Mouse (Mus musculus): ENCODE data around the gene Unc13a.

The Unc13a gene

DNA sequence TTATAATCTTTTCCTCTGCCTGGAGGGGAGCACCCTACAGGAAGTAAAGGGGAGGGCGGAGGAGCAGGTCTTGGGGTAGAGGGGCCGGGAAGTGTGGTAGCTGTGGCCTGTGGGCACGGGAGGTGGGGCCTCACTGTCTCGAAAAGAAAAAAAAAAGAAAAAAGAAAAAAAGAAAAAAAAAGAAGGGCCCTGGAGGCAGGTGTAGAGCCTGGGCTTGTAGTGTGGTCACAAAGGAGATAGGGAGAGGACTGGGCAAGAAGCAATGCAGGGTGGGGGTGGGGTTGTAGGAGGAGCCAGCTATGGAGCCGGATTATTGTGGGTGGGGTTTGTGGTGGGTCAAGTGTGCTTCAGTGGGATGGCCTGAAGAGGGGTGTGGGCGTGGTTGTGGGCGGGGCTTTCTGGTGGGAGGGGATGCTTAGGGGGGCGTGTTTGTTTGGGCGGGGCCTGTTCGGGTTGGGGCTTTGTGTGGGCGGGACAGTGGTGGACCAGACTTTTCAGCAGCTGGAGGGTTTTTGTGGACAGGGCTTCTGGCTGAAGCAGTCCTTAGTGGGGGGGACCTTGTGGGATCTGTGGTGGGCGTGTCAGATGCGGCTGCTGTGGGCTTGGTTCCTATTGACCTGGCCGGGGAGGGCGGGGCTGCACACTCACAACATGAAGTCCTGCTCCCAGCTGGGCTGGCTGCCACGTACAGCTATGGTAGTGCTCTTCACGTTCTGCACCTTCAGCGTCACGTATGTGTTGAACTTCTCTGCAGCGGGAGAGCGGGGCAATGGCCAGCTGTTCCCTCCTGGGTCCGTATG is 6.0 kb downstream of the Unc13a start:
- DNase-seq (ENCODE audit: low spot score): peak; percentile 61

DNA sequence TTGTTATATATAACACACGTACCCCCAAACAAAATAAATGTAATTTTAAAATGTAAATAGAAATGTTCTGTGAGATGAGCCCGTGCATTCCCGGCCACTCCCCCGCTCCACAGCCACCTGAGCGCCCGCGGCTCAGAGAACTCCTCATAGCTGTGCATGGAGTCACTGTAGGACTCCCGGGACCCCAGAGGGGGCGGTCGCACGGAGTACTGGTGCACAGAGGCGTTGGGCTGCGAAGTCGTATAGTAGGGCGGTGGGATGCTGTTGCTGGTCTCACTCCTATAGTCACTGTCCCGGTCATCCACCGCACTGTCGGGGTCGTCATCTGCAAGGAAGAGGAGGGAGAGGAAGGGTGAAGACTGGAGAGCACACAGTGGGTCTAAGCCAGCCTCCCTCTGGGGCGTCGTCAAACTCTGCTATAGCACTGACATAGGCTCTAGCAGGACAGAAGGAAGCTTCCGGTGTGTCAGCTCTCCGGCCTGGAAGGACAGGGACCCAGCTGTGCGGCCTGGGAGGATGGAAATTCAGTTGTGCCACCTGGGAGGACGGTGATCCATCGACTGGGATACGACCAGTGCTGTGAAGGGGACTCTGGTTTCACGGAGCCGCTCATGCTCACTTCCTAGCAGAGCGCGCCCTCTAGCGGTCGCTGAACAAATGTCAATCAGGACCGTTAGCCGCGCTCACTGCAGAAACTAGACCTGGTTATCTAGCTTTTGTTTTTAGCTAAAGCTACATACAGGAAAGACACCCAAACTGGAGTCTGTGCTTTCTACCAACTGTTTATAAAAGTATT is 11.0 kb downstream of the Unc13a start:
- peak; percentile 88 for DNase-seq (ENCODE audit: low spot score)

DNA sequence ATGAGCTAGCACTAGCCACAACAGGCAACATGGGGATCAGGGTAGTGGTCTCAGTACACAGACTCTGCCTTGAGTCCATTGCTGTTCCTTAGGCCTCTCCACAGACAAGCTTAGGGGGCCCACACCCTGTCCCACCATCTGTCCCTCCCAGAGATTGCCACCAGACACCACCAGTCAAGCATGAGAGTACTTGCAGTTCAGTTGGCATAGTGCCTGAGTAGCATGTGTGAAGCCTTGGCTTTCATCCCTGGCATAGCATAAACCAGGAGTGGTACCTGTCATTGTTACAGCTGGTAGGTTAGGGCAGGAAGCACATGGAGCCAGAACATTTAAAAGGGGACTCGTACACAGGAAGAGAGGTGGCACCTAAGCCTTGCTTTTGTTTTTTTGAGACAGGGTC is 11.8 kb downstream of the Unc13a start:
- DNase-seq (ENCODE audit: low spot score): no peak

DNA sequence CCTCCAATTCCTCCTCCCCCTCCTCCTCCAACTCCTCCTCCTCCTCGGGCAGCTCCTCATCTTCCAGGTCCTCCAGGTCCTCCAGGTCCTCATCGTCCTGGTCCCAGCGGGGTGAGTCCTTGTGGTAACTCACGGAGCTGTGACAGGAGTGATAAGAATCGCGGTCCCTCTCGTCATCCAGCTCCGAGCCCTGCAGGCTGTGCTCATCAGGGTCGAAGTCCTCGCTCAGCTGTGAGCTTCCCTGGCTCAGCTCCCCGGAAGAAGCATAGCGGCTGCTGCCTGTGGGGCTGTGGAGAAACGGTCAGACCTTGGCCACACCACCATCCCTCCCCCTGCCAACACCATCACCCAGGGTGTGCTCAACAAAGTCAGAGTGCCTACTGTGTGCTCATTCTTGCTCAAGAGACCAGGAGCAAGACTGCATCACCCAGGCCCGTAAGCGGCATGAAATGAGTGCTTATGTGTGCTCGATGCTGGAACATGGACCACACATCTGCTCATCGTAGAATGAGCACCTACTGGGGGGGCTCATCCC is 13.0 kb downstream of the Unc13a start:
- no peak for DNase-seq (ENCODE audit: low spot score)

DNA sequence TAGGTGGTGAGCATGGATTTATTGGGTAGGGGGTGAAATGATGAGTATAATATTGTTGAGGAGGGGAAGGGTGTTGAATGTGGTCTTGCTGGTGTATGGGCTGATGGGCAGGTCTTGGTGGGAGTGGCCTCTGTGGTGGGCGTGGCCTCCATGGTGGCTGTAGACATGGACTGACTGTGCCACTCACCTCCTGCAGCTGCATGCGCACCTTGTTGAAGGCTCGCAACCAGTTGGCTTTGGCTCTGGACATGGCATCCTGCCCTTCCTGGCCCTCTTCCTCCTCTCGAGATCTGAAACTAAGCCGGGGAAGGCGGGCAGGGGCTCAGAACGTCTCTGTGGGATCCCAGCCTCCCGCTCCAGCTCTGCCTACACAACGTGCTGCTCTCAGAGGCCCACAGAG is 13.7 kb downstream of the Unc13a start:
- DNase-seq (ENCODE audit: low spot score): no peak

DNA sequence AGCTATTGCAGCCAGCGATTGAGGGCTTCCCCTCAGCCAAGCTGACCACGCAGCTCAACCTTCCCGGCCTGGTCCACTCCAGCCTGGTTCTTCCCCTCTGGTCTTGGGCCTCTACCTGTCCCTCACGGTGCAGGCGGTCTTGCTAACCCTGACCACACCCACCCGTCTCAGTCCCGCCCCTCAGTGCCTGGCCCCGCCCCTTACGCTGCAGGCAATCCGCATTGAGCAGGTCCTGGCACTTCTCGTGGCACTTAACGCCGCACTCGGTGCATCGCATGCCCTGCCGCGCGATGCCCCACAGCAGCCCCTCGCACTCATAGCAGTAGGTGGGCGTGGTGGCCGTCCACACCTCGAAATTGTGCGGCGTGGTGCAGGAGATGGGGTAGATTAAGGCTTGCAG is 17.0 kb downstream of the Unc13a start:
- no peak for DNase-seq (ENCODE audit: low spot score)

DNA sequence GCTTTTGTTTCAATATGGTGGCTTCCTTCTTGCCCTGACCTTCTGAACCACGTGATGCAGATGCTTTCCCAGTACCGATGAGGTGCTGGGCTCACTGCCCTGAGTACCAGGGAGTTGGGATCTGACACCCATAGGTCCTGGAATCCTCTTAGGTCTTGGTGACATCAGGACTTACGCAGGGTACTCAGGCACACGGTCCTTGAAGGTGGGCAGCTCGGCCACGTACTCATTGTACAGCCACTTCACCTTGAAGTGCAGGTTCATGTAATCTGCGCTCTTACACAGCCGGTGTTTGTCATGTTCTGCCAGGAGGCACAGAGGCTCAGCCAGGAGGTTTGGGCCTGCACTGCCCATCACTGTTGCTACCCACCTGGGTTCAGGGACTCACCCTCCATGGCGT is 26.0 kb downstream of the Unc13a start:
- DNase-seq (ENCODE audit: low spot score): no peak

DNA sequence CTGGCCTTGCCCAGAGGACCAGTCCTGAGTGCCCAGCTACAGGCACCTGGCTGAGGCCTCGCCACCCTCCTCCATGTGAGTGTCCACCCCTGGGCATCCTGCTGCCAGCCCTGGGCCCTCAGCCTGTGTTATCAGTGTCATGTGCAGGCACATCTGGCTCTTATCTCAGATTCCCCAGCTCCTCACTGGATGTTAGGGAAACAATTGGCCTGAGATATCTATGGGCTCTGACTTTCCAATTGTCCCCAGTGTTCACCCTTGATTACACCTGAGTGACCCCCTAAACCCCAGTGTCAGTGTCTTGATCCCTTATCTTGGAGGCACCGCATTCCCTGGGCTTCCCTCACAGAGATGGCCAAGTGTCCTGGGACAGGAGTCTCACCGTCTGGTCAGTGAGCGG is 32.2 kb downstream of the Unc13a start:
- DNase-seq (ENCODE audit: low spot score): no peak

DNA sequence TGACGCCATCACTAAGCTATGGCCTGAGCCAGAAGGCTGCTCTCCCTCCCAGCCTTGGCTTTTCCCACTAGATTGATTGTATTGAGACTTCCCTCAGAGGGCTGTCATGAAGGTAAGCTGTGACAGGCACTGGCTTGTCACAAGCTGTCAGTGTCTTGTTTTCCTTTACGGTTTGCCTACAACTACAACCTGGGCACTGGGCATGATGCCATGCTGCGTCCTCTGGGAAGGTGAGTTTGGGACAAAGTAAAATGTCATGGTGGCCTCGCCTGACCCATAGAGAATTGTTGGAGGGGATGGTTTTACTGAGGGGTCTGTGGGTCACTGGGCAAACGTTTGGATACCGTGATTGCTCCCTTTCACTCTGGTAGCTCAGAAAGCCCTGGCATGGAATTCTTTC is 33.2 kb downstream of the Unc13a start:
- no peak for DNase-seq (ENCODE audit: low spot score)

DNA sequence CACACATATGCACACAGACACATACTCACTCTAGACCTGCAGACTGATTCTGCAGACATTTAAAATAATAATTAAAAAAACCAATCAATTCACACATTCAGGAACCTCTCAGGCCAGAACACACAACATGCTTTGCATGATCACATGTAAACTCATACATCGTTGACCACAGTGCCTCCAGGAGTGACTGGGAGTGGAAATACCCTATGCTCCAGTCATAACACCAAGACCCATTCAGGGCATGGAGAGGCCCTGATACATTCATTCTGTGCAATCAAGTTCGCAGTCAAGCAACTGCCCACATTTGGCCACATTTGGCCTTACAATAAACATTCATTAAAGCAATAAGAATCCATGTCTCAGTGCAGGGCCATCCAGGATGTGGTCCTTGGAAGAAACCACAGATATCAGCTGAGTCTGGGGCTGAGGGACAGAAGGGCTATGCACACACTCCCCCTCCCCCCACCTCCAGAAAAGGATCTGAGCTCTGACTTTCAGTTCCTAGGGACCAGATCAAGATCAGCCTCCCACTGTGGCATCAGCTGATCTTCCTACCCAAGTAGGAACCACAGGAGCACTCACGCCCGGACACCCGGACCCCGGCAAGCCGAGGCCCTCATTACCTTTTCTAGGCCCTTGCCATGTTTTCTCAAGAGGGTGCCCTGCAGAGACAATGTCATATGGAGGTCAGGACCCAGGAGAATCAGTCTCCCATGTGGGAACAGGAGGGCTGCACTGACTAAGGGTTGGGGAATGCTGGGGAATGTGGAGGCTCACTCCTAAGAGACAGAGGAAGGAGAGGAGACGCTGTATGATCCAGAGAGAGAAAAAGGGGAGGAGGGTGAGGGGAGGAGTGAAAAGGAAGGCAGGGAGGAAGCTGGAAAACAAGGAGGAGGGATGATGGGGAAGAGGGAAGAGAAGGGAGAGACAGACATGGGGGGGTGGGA is 34.1 kb downstream of the Unc13a start:
- DNase-seq (ENCODE audit: low spot score): no peak

DNA sequence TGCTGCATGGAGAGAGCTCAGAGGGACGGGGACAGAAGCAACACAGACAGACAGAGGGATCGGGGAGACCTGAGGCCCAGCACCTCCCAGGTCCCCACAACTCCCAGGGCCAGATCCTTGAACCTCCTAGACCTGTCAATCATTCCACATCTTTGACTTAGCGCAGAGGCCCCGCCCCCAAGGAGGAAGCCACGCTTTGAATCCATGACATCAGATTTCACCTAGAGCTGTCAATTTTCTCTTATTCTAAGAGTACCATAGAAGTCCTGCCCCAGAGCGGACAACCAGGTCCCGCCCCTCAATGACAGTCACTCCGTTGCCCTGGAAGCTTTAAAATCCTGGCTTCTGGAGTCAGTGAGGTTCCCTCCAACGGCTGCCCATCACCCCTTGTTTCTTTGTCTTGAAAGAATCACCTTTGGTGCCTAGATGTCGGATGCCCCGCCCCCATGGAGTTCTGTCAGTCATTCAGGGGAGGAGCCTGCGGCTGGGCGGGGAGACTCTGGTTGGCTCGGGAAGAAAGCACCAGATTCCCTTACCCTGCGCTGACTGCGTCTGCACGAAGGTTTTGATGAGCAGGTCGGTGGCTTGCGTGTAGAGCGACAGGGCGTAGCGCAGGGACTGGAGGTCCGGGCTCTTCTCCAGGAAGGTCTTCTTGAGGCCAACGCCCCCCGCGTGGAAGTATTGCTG is 37.4 kb downstream of the Unc13a start:
- peak; percentile 48 for DNase-seq (ENCODE audit: low spot score)

DNA sequence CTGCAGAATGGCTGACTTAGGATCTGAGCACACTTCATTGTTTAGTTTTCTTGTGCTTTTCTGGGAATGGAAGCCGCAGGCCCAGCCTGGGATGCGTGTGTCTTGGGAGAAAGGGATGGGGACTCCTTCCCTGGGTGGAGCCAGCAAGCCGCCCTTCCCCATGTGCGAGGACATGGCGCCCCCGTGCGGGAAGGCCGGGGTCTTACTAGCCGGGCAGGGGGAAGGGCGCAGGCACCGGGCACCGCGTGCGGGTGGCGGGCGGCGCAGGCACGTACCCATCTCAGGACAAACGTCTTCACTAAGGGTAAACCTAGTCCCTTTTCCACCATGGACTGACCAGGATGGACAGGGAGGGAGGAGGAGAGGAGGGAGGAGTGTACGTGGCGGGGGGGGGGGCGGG is 38.4 kb downstream of the Unc13a start:
- DNase-seq (ENCODE audit: low spot score): peak; percentile 57

DNA sequence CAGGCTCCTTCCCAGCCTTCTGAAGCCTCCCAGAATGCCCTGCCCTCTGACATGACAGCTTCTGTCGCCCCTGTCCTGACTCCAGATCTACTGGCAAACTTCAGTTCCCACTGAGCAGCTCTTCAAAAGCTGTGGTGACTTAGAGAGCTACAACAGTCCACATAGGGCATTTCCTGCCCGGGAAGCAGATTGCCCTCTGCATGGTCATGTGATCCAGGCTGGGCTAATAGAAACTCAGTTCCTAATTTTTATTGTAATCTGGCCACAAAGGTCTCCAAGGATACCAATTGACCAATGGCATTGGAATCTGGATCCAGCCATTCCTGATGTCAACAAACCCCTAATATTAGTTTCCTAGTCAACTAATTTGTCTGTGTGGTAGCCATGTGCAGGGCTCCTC is 39.7 kb downstream of the Unc13a start:
- DNase-seq (ENCODE audit: low spot score): no peak

DNA sequence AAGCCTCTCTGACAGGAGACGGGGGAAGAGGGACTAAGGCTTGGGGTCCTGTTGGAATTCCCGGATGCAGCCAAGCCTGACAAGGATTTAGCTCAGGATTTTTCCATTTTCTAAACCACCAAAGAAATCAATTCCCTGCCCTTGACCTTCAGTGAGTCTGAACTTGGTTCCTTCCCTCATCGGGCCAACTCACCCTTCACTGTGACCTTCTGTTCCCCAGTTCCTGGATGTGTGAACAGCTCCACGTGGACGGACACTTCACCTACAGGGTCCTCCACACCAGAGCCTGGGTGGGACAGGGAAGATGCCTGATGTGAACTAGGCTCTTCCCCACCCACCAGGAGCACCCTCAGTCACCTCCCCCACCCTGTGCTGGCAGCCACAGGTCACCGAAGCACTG is 40.8 kb downstream of the Unc13a start:
- no peak for DNase-seq (ENCODE audit: low spot score)

DNA sequence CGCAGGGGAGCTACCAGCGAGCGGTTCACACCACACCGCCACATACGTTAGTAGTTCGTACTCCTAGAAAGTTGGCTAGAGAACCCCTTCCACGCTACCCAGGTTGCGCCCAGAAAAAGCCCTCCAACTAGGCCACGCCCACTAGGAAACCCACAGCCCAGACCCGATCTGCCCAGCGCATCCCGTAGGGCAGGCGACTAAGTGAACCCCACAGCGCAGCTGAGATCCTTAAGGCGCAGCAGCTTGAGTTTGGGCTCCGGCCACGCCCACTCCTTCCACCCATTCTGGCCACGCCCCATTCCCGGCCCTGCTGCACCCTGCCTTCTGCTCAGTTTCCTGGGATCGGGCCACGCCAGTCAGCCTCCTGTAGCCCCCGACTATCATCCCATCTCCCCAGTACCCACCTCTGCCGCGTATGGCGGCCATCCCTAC is 41.8 kb downstream of the Unc13a start:
- peak; percentile 62 for DNase-seq (ENCODE audit: low spot score)

DNA sequence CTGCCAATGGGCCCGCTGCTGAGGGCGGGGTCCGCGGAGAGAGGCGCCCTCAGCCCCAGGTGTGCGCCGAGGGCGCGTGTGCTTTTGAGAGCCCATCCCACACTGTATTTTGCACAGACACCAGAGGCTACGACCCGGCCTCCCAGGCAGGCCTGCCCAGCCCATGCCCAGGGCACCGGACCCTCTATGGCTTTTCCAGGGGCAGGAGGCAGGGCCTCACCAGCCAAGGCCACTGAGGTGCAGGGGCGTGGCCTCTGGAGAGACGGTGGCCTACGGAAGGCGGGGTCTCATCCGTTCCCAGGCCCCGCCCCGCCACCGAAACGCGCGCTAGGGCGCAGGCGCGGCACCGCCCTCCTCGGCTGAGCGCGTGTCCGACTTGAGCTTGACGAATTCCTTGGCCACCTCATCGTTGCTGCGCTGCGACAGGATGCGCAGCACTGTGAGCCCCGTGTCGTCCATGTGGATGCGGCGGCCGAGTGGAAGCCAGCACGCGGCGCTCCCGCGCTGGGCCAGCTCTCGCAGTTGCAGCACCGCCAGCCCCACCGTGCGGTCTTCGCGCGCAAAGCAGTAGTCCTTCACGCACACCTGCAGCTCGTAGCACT is 42.4 kb downstream of the Unc13a start:
- peak; percentile 96 for DNase-seq (ENCODE audit: low spot score)

DNA sequence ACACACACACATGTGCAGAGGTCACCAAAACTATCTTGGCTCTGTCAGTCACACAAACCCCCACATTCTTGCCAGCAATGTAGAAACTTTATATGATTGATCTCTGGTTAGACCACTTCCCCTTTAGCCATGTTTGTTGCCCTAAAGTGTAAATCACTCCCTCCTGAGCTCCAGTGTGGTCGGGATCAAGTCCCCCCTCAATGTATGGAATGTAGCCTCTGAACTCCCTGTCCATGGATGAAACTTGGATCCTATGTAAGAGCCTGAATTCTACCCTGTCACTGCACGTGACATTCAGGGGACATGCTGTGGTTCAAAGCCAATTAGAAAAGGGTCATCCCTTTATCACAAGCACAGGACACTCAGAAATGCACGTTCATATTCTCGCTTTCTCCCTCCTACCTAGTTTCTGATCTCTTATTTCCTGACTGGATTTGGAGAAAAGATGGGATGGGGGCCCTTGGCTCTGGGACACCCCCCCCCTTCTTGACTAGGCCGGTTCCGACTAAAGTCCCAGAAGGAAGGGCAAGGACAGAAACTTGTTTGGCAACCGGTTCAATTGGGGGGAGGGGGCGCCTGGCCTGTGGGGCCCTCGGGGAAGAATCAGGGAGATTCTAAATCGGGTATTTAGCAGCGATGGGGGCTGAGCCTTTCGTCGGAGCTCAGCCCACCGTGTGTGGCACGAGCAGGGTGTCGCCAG is 43.0 kb downstream of the Unc13a start:
- DNase-seq (ENCODE audit: low spot score): no peak

DNA sequence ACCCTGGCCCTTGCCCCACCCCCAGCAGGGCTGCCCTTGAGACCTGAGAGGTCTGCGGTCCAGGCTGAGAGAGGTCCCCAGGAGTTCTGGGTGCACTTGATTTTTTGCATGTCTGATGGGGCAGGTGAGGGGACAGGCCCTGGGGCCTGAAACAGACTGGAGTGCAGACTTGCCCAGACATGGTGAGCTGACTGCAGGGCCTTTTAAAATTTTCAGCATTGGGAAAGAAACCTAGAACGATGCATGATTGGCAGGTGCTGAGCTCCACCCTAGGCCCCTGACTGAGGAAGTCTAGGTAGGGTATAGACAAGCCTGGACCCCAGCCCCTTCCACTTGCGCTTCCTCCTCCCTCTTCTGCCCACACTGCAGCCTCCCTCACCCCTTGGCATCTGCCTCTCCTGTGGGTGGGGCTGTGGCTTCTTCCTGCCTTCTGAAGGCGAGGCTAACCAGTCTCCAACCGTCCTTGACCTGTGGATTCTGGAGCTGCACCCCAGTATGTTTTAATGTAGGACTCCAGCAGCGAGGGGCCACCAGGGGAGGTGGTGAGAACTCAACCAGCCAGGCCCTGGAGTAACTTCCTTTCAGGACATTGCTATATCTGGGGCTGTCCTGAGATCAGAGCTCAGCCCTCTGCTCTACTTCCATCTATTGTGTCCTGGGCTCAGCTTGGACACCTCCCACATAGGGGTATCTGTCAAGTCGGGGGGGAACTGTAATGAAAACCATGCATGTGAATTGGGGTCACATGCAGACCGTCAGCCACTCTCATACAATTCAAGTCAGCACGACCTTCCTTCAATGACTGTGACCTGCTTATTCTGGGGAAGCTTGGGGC is 44.1 kb downstream of the Unc13a start:
- DNase-seq (ENCODE audit: low spot score): no peak

DNA sequence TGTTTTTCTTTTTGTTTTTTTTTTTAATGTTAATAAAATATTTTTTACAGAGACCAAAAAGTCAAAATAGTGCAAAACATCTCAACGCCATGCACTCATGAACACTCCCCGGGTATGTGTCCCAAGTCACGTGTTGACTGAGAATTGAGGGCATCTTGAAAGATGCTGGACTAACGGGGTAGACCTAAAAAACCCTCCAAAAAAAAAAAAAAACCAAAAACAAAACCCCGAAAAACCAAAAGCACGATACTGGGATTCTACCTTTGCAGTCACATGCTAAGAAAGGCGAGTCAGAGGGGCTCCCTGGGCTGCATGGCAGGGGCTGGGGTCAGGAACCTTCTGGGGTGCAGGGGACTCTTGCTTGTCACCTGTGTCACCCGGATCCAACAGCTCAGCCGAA is 44.8 kb downstream of the Unc13a start:
- no peak for DNase-seq (ENCODE audit: low spot score)

DNA sequence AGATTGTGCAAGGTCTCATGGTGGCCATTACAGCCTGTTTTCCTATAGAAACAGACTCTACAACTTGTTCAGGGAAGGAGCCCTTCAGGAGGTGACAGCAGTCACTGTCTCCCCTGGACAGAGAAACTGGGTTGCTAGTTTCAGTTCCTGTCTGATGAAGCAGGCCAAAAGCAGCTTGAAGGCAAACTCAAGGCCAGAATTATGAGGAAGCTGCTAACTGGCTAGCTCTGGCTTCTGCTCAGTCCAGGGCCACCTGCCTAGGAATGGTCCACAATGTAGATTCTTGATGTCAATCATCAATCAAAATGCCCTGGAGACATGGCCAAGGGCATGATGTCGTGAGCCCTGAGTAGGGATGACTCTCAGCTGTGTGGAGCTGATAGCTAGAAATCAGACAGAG is 46.5 kb downstream of the Unc13a start:
- no peak for DNase-seq (ENCODE audit: low spot score)
